Mouse (Mus musculus) ES-E14 (cell line): ENCODE data around the gene Trim45. TPM values are rescaled to one million over a fixed set of nuclear protein-coding genes. Genes with fewer than 3 reads are reported as not detected.

ENCODE experiments used
- DNase-seq: peaks from one replicate; pipeline ENCODE4 v3.0.0-alpha.2; 2013; ENCODE audit warnings: low read depth, low spot score
- H3K27ac ChIP-seq: 2 replicates; pipeline ENCODE4 v1.5.1; 2012; ENCODE audit warnings: low read depth, mild to moderate bottlenecking, low read length, moderate library complexity, mixed read lengths; ENCODE audit not compliant: poor library complexity, insufficient read depth, severe bottlenecking
- H3K36me3 ChIP-seq: 2 replicates; pipeline ENCODE4 v1.6.1; 2012; ENCODE audit warnings: mild to moderate bottlenecking, low read length, moderate library complexity, mixed read lengths; ENCODE audit not compliant: control insufficient read depth, poor library complexity, insufficient read depth, severe bottlenecking
- H3K4me1 ChIP-seq, 2 experiments: fragments of 150-350 bp in 1 of 2; sonication (generic) in 1 of 2; 2 replicates each; pipeline ENCODE4 v1.6.1; 2012; ENCODE audit warnings: low read length in 2 of 2, mild to moderate bottlenecking in 1 of 2, mixed read lengths in 1 of 2; ENCODE audit not compliant: control insufficient read depth in 2 of 2, insufficient read depth in 2 of 2, poor library complexity in 1 of 2
- H3K4me3 ChIP-seq, 2 experiments: fragments of 150-350 bp in 1 of 2; sonication (generic) in 1 of 2; 2 replicates each; pipeline ENCODE4 v1.5.1; 2012; ENCODE audit warnings: low read length in 2 of 2, low read depth in 1 of 2, mild to moderate bottlenecking in 1 of 2, mixed read lengths in 1 of 2; ENCODE audit not compliant: insufficient read depth in 1 of 2, poor library complexity in 1 of 2, severe bottlenecking in 1 of 2
- H3K9ac ChIP-seq: 2 replicates; pipeline ENCODE4 v1.6.1; 2012; ENCODE audit warnings: low read depth, mild to moderate bottlenecking, low read length, mixed read lengths; ENCODE audit not compliant: poor library complexity, insufficient read depth, severe bottlenecking
- H3K9me3 ChIP-seq: fragments of 150-350 bp; sonication (generic); 2 replicates; pipeline ENCODE4 v1.6.1; 2012; ENCODE audit warnings: low read depth, mild to moderate bottlenecking, low read length; ENCODE audit not compliant: control insufficient read depth, insufficient read depth
- CHD2 ChIP-seq: IDR thresholded peaks from 2 replicates; pipeline ENCODE4 v1.6.1; 2014; ENCODE audit warnings: mild to moderate bottlenecking, low read depth, low read length, inconsistent platforms
- HCFC1 ChIP-seq: IDR thresholded peaks from 2 replicates; pipeline ENCODE4 v1.6.1; 2012; ENCODE audit warnings: low read length, inconsistent platforms, borderline replicate concordance; ENCODE audit not compliant: insufficient read depth
- MAFK ChIP-seq: IDR thresholded peaks from 2 replicates; pipeline ENCODE4 v1.6.1; 2014; ENCODE audit warnings: mild to moderate bottlenecking, low read depth, low read length, inconsistent platforms; ENCODE audit not compliant: insufficient read depth
- ZC3H11A ChIP-seq: IDR thresholded peaks from 2 replicates; pipeline ENCODE4 v1.6.1; 2012; ENCODE audit warnings: low read depth, mild to moderate bottlenecking, inconsistent platforms, low read length, borderline replicate concordance
- ZNF384 ChIP-seq: IDR thresholded peaks from 2 replicates; pipeline ENCODE4 v1.6.1; 2012; ENCODE audit warnings: low read depth, low read length, inconsistent platforms
- in situ Hi-C, 2 experiments: fragments of 600-800 bp; cut with MboI; formaldehyde crosslinking; loops; one replicate each; pipeline ENCODE4 v1.15.1; 2025; ENCODE audit warnings: low sequenced_read_pairs in 2 of 2, inconsistent platforms in 1 of 2; ENCODE audit not compliant: unreplicated experiment in 2 of 2
- total RNA-seq: library from RNA; depleted of rRNA; stranded (reverse); fragments of 300-350 nt; gene quantifications from 2 replicates; pipeline ENCODE4 v1.2.3, GENCODE M21; 2012

Gene Trim45
- total RNA-seq, 1 experiment, result 4.8 TPM

DNA sequence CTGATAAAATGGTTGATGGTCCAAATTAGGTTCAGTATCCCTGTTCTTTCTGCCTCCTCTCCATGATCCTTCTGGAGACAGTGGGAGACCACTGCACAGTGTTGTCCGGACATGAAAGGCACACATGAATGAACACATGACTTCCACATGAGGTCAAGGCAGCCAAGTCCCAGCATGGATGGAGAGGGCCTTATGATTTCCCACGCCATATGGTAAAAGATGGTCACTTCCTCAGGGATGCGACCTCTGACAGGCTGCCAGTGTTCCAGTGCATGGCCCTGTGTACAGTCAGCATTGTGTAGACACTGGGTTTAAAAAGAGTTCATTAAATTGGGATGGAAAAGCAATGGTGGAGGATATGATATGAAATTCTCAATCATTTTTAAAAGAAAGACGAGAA lies 16.2 kb downstream of the Trim45 start:
- Histone ChIP-seq H3K9ac (no peak overlapping the region), H3K4me1 (peaks cover 0 to 2% of the 10 kb centered on the region in 2 experiments; a peak in 1 of 4 replicates), H3K36me3 (peaks cover 37% of the 10 kb centered on the region), H3K9me3 (no peaks in the 10 kb centered on the region), H3K27ac (no peak overlapping the region), H3K4me3 (no peak overlapping the region)
- in situ Hi-C loops, result no loop called here
- TF ChIP-seq ZC3H11A, result no peak
- TF ChIP-seq MAFK, result no peak
- no peak for TF ChIP-seq CHD2
- TF ChIP-seq ZNF384, result no peak
- no peak for TF ChIP-seq HCFC1
- no peak for DNase-seq

DNA sequence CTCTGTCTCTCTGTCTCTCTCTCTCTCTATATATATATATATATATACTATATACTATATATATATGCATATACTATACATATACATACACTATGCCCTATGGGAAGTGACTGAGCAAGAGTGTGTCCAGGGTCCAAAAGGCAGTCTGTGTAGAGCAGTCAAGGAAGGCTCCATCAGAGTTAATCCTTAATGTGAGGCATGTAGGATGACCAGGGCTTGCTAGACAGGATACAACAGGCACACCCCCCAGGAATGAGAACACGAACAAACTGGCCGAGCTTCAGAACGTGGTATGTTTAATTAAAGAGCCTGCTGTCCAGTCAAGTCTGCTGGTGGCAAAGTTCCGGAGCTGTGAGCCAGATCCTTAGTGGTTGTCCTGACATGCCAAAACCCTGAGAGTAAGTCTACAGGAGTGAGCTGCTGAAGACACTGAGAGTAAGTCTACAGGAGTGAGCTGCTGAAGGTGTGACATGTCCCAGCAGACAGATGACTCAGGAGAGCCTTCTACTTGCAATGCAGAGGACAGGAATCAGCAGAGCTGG lies 18.6 kb downstream of the Trim45 start:
- Histone ChIP-seq H3K9me3 (no peaks in the 10 kb centered on the region), H3K4me1 (no peaks in the 10 kb centered on the region), H3K27ac (no peak overlapping the region), H3K9ac (no peak overlapping the region), H3K36me3 (peaks cover 50% of the 10 kb centered on the region), H3K4me3 (no peak overlapping the region)
- no peak for DNase-seq
- TF ChIP-seq ZNF384 (no peak), CHD2 (no peak), MAFK (no peak)
- in situ Hi-C loops, result no loop called here

DNA sequence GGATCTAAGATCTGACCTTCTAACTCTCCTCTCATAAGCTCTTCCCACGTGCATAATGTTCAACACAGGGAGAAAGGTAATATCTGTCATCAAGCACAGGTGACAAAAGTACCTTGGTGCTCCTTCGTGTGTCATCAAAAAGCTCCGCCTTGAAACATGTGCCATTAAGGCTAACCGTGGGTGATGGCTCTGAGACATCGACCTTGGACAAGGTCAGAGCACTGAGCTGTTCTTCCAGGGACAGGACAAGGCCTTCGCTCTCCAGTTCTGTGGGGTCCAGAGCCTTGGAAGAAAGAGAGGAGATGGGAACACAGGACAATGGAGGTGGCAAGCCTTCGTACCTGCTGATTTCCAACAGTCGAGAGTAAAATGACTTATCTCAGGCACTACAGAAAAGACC lies 25.3 kb downstream of the Trim45 start:
- TF ChIP-seq MAFK (no peak), HCFC1 (no peak), ZNF384 (no peak), ZC3H11A (no peak), CHD2 (no peak)
- DNase-seq, result no peak
- H3K36me3 ChIP-seq, result peaks cover 58% of the 10 kb centered on the region
- no peak overlapping the region for H3K4me3 ChIP-seq
- in situ Hi-C loops, result no loop called here
- no peak overlapping the region for H3K9ac ChIP-seq
- no peaks in the 10 kb centered on the region for H3K4me1 ChIP-seq
- H3K9me3 ChIP-seq, result no peaks in the 10 kb centered on the region
- no peak overlapping the region for H3K27ac ChIP-seq

DNA sequence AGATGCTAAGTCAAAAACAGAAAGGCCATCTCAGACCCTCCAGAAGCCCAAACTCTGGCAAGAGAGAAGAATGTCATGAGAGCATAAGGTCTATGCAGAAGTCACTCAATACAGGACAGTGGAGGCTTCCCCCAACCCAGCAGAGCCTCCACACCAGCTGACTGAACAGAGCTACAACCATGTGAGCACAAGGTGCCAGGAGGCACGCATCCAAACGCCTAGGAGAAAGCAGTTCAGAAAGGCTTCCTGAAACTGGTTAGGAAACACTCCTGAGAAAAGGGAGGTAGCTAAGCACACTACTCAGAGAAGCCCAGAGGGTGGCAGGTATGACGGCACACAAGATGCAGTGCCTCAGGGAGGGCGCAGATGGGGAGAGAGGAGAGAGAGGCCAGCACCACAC lies 29.5 kb downstream of the Trim45 start:
- no peaks in the 10 kb centered on the region for H3K9me3 ChIP-seq
- in situ Hi-C loops, result loop anchor here (25.0 kb wide), 3 partner anchors 511 to 861 kb away; no protein-coding TSS in a partner anchor
- no peak overlapping the region for H3K4me3 ChIP-seq
- H3K9ac ChIP-seq, result no peak overlapping the region
- no peak for DNase-seq
- TF ChIP-seq ZC3H11A (no peak), ZNF384 (no peak), MAFK (no peak), HCFC1 (no peak), CHD2 (no peak)
- H3K27ac ChIP-seq, result no peak overlapping the region
- H3K36me3 ChIP-seq, result peaks cover 51% of the 10 kb centered on the region
- H3K4me1 ChIP-seq, result no peaks in the 10 kb centered on the region

DNA sequence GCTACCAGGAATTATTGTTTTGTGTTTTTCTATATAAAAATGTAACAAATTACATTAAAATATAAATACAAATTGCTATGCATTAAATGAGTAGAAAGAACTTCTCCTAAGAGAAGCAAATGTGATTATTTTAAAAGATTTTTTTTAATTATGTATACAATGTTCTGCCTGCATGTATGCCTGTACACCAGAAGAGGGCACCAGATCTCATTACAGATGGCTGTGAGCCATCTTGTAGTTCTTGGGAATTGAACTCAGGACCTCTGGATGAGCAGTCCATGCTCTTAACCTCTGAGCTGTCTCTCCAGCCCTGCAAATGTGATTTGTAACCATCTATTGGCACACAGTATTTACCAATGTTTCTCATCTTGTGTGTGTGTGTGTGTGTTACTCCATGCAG lies 32.6 kb downstream of the Trim45 start:
- in situ Hi-C loops, result loop anchor here (25.0 kb wide), 3 partner anchors 508 to 858 kb away; no protein-coding TSS in a partner anchor
- no peaks in the 10 kb centered on the region for H3K9me3 ChIP-seq
- no peak overlapping the region for H3K27ac ChIP-seq
- DNase-seq, result no peak
- no peak for TF ChIP-seq HCFC1
- no peak for TF ChIP-seq ZC3H11A
- peaks cover 45% of the 10 kb centered on the region for H3K36me3 ChIP-seq
- H3K4me3 ChIP-seq, result no peak overlapping the region
- H3K9ac ChIP-seq, result no peak overlapping the region
- H3K4me1 ChIP-seq, result no peaks in the 10 kb centered on the region
